Mouse (Mus musculus): Measurements from ENCODE around the gene Sec16a.

DNA sequence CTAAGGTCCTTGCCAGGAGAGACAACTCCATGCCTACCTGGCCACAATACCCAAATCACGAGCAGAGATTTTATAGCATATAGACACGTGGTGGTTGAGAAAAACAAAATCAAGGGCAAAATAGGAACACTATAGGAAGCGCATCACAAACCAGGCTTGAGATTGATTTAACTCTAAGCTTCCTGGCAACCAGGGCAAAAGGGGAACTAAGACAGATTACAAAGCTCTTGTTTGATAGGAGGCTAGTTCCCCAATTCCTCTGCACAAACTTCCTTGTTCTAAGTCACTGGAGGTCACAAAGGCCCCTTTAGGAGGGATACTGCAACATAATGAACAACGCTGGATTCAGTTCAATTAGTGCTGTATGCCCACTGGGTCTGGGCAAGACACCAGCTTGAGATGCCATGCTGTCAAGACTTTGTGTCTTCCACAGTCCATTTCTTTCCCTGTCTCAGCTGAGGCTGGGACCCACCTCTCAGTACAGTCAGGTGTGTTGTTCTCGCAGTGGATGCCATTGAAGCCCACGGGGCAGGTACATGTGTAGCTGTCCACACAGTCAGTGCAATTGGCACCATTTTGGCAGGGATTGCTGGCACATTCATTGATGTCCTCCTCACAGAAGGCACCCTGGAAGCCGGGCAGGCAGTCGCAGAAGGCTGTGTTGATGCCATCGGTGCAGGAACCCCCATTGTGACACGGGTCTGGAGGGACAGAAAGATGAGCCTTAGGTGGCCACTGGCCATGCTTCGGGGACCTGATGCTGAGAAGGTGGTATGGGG is 27.5 kb upstream of the Sec16a start:
- no peak for TF ChIP-seq CTCF (IDR thresholded peaks at IDR 0.05; ENCODE audit: extremely low read depth, insufficient read depth, low read length)
- TF ChIP-seq POLR2A (IDR thresholded peaks at IDR 0.05; ENCODE audit: extremely low read depth, insufficient read depth, low read length), result no peak
